Mouse (Mus musculus): ENCODE results near the gene Crybb3.

Crybb3 gene

DNA sequence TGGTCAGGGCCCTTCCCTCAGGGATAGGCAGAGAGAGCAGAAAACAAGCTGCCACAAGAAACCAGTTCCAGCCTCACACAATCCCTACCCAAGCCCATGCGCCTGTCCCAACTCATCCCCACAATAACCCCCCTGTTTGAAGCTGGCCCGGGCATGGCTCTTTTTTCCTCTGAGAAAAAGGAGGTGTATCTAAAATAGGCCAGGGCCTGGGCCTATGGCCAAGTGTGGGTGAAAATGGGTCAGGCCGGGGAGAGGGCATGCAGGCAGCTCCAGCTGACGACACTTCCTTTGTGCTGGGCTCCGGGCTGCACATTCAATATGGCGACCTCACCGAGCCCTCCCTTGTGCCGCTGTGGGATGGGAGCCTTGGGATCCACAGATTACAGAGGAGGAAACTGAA lies 37.9 kb downstream of the Crybb3 start:
- DNase-seq = peak; percentile 97

DNA sequence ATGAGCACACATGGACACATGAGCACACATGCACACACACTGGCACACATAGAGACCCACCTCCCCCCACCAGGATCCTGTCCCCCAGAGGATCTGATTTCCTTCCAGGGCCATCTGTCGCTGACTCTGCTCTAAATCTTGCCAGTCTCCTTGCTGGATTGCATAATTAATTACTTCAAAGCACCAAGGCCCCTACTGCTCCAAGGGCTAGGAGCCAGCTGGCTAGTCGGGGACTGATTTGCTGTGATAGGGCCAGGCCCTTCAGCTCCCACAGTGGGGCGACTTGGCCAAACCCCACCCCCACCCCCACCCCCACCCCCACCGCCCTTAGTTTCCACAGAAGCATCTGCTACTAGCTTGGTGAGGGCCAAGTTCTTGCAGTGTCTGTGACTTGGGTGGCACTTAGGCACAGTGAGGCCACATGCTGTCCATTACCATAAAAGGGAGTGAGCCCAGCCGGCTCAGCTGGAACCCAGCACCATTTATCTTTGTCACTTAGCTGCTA lies 39.8 kb downstream of the Crybb3 start:
- peak; percentile 98 for DNase-seq

DNA sequence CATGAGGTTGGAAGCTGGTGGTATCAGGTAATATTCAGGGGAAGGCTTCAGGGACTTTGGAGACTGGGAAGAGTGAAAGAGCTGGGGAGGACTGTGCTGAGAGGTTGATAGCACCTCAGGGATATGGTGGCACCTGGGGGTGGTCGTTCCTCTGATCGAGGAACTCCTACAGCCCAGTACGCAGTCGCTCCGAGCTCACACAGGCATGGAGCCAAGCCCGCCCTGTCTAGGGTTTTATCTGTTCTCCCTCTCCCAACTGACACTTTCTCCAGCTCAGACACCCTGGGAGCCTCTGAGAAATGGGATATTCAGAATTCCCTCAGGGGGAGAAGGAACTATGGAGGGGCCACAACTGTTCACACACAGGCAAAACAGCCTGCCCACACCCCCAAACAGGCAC lies 40.6 kb downstream of the Crybb3 start:
- DNase-seq = peak; percentile 68

DNA sequence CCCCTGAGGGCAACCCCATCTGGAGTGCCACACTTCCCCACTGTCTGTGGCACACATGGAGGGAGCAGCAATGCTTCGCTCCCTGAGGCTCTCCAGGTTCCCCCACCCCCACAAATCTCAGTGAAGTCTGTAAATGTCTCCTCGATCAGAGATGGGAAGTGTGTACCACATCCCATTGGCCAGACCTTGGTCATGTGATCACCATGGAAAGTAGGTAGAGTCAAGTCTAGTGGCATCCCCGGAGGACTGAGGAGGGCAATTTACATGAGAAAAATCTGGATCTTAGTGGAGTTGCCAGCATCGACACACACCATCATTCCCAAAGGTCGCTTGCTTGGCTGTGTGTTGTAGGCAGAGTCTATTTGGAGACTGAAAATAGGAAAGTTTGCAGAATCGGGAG lies 42.8 kb downstream of the Crybb3 start:
- DNase-seq = peak; percentile 21

DNA sequence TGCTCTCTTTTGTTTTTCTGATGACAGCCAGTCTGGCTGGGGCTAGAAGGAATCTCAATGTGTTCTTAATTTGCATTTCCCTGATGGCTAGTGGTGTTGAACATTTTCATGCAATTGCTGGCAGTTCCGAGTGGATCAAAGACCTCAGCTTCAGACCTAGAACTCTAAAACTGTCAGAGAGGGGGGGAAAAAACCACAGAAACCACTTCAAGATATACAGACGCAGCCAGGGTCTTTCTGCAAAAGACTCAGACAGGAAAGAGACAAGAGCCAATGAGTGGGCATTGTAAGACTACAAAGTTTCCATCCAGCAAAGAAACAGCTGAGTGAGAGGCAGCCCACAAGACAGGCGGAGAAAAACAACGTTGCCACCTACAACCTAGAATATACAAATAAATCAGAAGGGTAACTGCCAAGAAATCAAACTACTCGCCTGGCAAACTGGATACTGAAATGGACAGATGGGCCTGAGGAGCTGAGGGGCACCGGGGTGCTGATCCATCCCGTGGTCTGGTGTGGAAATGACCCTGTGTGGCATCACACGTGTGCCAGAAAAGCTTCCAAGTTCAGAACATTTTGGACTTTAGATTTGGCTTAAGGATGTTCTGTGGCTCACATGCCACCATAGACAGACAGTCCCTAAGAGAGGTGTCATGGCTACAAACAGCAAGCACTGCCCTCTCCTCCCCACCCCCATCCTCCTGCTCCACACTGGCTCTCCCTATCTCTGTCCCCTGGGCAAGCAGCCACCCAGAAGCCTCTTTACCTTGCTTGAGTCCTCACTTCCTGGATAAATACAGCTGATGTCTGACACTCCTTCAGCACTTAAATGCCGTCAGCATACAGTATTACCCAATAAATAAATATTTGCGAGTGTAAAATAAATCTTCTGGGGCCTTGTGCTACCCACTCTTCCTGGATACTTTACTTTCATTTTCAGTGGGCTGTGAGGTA lies 46.0 kb downstream of the Crybb3 start:
- DNase-seq = no peak

DNA sequence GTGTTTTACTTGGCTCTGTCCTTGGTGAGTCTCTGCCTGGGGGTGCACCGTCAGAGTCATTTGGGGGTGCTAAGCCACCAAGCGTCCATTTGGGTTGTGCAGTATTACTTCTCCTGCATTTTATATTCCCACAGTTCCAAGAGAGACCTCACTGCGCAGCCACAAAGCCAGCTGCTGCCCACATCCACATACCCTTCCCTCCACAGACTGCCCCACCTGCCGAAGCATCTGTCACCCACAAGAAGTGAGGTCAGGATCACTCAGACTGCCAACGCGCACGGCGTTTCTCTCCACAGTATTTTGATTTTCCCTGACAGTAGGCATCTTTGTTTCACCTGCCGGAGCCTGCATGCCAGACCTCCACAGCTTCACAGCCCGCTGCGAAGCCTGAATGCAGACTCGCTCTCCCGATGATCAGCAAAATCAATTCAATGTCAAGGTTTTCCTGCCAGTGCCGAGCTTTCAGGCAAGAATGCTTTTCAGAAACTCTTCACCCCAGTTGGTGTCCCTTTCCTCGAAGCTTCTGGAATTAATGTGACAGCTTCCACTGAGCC lies 50.1 kb downstream of the Crybb3 start:
- DNase-seq = no peak

DNA sequence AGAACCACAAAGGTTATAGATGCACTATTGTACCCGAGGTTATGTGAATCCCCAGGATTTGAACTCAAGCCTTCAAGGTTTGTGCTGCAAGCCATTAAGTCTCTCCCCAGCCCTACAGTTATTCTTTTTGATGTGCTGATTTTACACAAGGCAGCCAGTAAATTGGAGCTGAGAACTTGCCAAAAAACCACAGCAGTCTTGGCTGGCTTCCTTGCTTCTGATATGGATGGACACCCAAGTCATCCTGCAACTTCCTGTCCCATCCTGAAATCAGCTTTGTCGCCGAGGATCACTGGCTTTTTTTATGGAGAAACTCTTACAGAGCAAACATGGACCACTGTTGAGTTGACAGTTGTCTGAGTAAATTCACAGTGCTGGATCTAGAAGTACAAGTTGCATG lies 51.3 kb downstream of the Crybb3 start:
- no peak for DNase-seq

DNA sequence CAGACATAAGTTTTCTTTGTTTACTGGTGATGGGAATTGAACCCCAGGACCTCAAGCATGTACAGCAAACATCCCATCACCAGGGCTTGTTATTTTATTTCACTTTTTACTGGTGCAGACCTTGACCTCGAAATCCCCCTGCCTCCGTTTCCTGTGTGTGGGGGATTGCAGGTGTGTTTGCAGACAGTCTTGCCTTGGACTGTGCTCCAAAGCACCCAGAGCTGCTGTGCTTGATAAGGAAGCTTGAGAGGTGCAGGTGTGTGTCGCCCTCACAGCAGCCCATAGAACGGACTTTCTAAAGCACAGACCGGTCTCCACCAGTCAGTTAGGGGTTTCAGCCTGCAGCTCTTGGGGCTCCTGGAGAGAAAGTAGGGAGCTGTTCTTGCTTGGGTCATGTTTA lies 54.7 kb downstream of the Crybb3 start:
- no peak for DNase-seq
